ENCODE assay signal across 17 mouse cellular contexts in the genomic region with DNA sequence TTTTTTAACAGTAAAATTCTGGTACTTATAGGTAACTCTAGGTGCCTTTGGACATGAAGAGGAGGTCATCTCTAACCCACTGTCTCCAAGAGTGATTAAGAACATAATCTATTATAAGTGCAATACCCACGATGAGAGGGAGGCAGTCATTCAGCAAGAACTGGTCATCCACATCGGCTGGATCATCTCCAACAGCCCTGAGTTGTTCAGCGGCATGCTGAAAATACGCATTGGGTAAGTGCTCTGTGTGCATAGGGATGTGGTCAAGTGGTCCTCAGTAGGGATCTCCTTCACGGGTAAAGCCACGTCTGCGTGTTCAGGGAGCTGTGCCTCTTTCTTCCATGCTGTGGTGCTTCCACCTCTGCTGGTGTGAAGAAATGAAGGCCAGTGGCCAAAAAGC.
DNase-seq lines count a peak whose midpoint lies in the region; ATAC-seq and TF ChIP-seq lines count a peak whose summit lies in the region.
"Had no signal": no experiment of that assay in that cellular context is flagged by ENCODE, and none has a peak within 500 bp of the region (broad histone marks: within the 10 kb centered on the region; RNA-seq: fewer than 3 reads in every experiment).

No protein-coding gene starts in this region.

- TF ChIP-seq CTCF in forebrain, postnatal 0 days (IDR thresholded peaks at IDR 0.05; ENCODE audit: low read depth), result no peak

- H3K4me1 ChIP-seq in forebrain, postnatal 0 days (ENCODE audit: insufficient read depth), result peaks cover 5% of the 10 kb centered on the region; the same call in 1 of the 2 replicates
- H3K4me1 ChIP-seq in forebrain, embryonic 14.5 days (ENCODE audit: control insufficient read depth, insufficient read depth, low read length), result no peaks in the 10 kb centered on the region
- H3K4me1 ChIP-seq: embryonic facial prominence, embryonic 10.5 days; hindbrain, embryonic 15.5 days had no signal

- no peaks in the 10 kb centered on the region for H3K36me3 ChIP-seq in forebrain, postnatal 0 days (ENCODE audit: insufficient read depth)
- H3K36me3 ChIP-seq in forebrain, embryonic 14.5 days (ENCODE audit: control insufficient read depth, insufficient read depth, low read length), result no peaks in the 10 kb centered on the region
- H3K36me3 ChIP-seq: hindbrain, embryonic 15.5 days had no signal

- H3K9me3 ChIP-seq in forebrain, postnatal 0 days (ENCODE audit: low read length), result no peaks in the 10 kb centered on the region
- H3K9me3 ChIP-seq in forebrain, embryonic 14.5 days (replicated peaks; ENCODE audit: control insufficient read depth, low read length), result no peaks in the 10 kb centered on the region
- H3K9me3 ChIP-seq: embryonic facial prominence, embryonic 10.5 days; hindbrain, embryonic 15.5 days had no signal

- no peak overlapping the region for H3K4me3 ChIP-seq in forebrain, postnatal 0 days (ENCODE audit: low read depth, low read length)
- H3K4me3 ChIP-seq in forebrain, embryonic 14.5 days (ENCODE audit: low read depth, low read length), result no peak overlapping the region
- H3K4me3 ChIP-seq: embryonic facial prominence, embryonic 10.5 days; heart, adult 2 months; hindbrain, embryonic 15.5 days had no signal

- DNase-seq in cerebellum, adult 11-12 months, result peak; percentile 47
- no peak for DNase-seq in forebrain, postnatal 0 days
- DNase-seq in forebrain, embryonic 14.5 days (ENCODE audit: low spot score), result no peak
- peak; percentile 28 for DNase-seq in brain, adult 2 months (ENCODE audit: low read depth, low spot score)
- peak; percentile 37 to 46 for DNase-seq in cerebellum, postnatal 10 days
- no peak for DNase-seq in liver
- DNase-seq: adrenal gland, postnatal 14 days; gastrocnemius, postnatal 14 days; heart, adult 2 months; heart, postnatal 36 days; kidney, adult 11 months; kidney, adult 9 months had no signal

- peak overlapping the region; percentile 54 for H3K27ac ChIP-seq in forebrain, postnatal 0 days (ENCODE audit: low read depth, low read length)
- H3K27ac ChIP-seq in forebrain, embryonic 14.5 days (ENCODE audit: low read depth, low read length), result no peak overlapping the region
- H3K27ac ChIP-seq: embryonic facial prominence, embryonic 10.5 days; heart, adult 2 months; hindbrain, embryonic 15.5 days had no signal

- ATAC-seq in cerebellum, adult (ENCODE audit: insufficient number of reproducible peaks, low FRiP score, low TSS enrichment), result no peak
- ATAC-seq in forebrain, postnatal 0 days, result no peak
- no peak for ATAC-seq in forebrain, embryonic 14.5 days
- no peak for ATAC-seq in monocyte, adult 5-6 weeks (replicated peaks; ENCODE audit: insufficient number of reproducible peaks, low FRiP score, low TSS enrichment, poor library complexity, severe bottlenecking)

- WGBS in forebrain, postnatal 0 days, result 89% methylated on average over 7 of the region's 7 CpGs
- WGBS in forebrain, embryonic 14.5 days, result 93% methylated on average over 7 of the region's 7 CpGs

- no peaks in the 10 kb centered on the region for H3K27me3 ChIP-seq in forebrain, postnatal 0 days (ENCODE audit: insufficient read depth, low read length)
- no peaks in the 10 kb centered on the region for H3K27me3 ChIP-seq in forebrain, embryonic 14.5 days (replicated peaks; ENCODE audit: control insufficient read depth, insufficient read depth, low read length)
- H3K27me3 ChIP-seq: hindbrain, embryonic 15.5 days had no signal

- no peak overlapping the region for H3K4me2 ChIP-seq in forebrain, postnatal 0 days (ENCODE audit: low read depth)
- H3K4me2 ChIP-seq in forebrain, embryonic 14.5 days (ENCODE audit: low read length), result no peak overlapping the region
- H3K4me2 ChIP-seq: heart, embryonic 11.5 days; hindbrain, embryonic 15.5 days had no signal

- no peak overlapping the region for H3K9ac ChIP-seq in forebrain, postnatal 0 days
- no peak overlapping the region for H3K9ac ChIP-seq in forebrain, embryonic 14.5 days (ENCODE audit: low read length)
- H3K9ac ChIP-seq: hindbrain, embryonic 15.5 days had no signal

Comparison
In these comparisons a context has a peak if more than half of its experiments do, and no peak if none do; other contexts are left out.
1. DNase-seq: peak in cerebellum, adult 11-12 months (single experiment), brain, adult 2 months (single experiment) and cerebellum, postnatal 10 days (2 of 2); none in forebrain, postnatal 0 days (single experiment), forebrain, embryonic 14.5 days (single experiment) and liver (single experiment).